Mouse (Mus musculus): ENCODE data around the gene Ccdc85c.
A peak's percentile ranks its signal among the peaks of the same experiment; 100 is the strongest.

Ccdc85c gene

GRCm38 (mm10) chr12:108240401-108240890 is 34.8 kb downstream of the Ccdc85c start:
- DNase-seq (ENCODE audit: low read depth, low spot score) = no peak

- DNase-seq (ENCODE audit: low read depth, low spot score) = no peak
Observed at GRCm38 (mm10) chr12:108239441-108239840, 35.8 kb downstream of the Ccdc85c start.

GRCm38 (mm10) chr12:108238395-108239035 is 36.7 kb downstream of the Ccdc85c start:
- DNase-seq (ENCODE audit: low read depth, low spot score) = no peak

- DNase-seq (ENCODE audit: low read depth, low spot score) = no peak
Observed at GRCm38 (mm10) chr12:108237300-108238006, 37.8 kb downstream of the Ccdc85c start.

- DNase-seq (ENCODE audit: low read depth, low spot score) = no peak
Observed at GRCm38 (mm10) chr12:108235976-108236555, 39.2 kb downstream of the Ccdc85c start.

GRCm38 (mm10) chr12:108234832-108235602 is 40.2 kb downstream of the Ccdc85c start:
- no peak for DNase-seq (ENCODE audit: low read depth, low spot score)

GRCm38 (mm10) chr12:108233736-108234135 is 41.5 kb downstream of the Ccdc85c start:
- DNase-seq (ENCODE audit: low read depth, low spot score) = no peak

- no peak for DNase-seq (ENCODE audit: low read depth, low spot score)
Observed at GRCm38 (mm10) chr12:108231901-108232300, 43.3 kb downstream of the Ccdc85c start.

GRCm38 (mm10) chr12:108230821-108231794 is 44.1 kb downstream of the Ccdc85c start:
- no peak for DNase-seq (ENCODE audit: low read depth, low spot score)

- no peak for DNase-seq (ENCODE audit: low read depth, low spot score)
Observed at GRCm38 (mm10) chr12:108230077-108230476, 45.1 kb downstream of the Ccdc85c start.

GRCm38 (mm10) chr12:108227527-108227926 is 47.7 kb downstream of the Ccdc85c start:
- no peak for DNase-seq (ENCODE audit: low read depth, low spot score)

GRCm38 (mm10) chr12:108226941-108227340 is 48.3 kb downstream of the Ccdc85c start:
- no peak for DNase-seq (ENCODE audit: low read depth, low spot score)

- no peak for DNase-seq (ENCODE audit: low read depth, low spot score)
Observed at GRCm38 (mm10) chr12:108226216-108226615, 49.0 kb downstream of the Ccdc85c start.

- no peak for DNase-seq (ENCODE audit: low read depth, low spot score)
Observed at GRCm38 (mm10) chr12:108225781-108226180, 49.4 kb downstream of the Ccdc85c start.

GRCm38 (mm10) chr12:108223357-108223756 is 51.9 kb downstream of the Ccdc85c start:
- DNase-seq (ENCODE audit: low read depth, low spot score) = peak; percentile 56

- DNase-seq (ENCODE audit: low read depth, low spot score) = no peak
Observed at GRCm38 (mm10) chr12:108221712-108222111, 53.5 kb downstream of the Ccdc85c start.

GRCm38 (mm10) chr12:108221206-108221605 is 54.0 kb downstream of the Ccdc85c start:
- DNase-seq (ENCODE audit: low read depth, low spot score) = no peak

- no peak for DNase-seq (ENCODE audit: low read depth, low spot score)
Observed at GRCm38 (mm10) chr12:108220621-108221020, 54.6 kb downstream of the Ccdc85c start.

- DNase-seq (ENCODE audit: low read depth, low spot score) = no peak
Observed at GRCm38 (mm10) chr12:108219825-108220616, 55.2 kb downstream of the Ccdc85c start.

GRCm38 (mm10) chr12:108219163-108219562 is 56.1 kb downstream of the Ccdc85c start:
- DNase-seq (ENCODE audit: low read depth, low spot score) = no peak
